Mouse (Mus musculus): ENCODE results near the gene Pcx. TPM values are rescaled to one million over a fixed set of nuclear protein-coding genes. Genes with fewer than 3 reads are reported as not detected.
A peak's percentile ranks its signal among the peaks of the same experiment; 100 is the strongest.
"Not testable (repeated sequence)": the region's sequence is repeated elsewhere in the genome, so short reads cannot be mapped to it uniquely, and the experiment has no call there.

Gene Pcx
- total RNA-seq, 2 experiments from 2014 or later: 3.9 to 11.0 TPM

GRCm38 (mm10) chr19:4571658-4572057, 61.4 kb downstream of the Pcx start:
- ATAC-seq (replicated peaks; ENCODE audit: low FRiP score, low TSS enrichment, poor library complexity, severe bottlenecking): no peak

- ATAC-seq (replicated peaks; ENCODE audit: low FRiP score, low TSS enrichment, poor library complexity, severe bottlenecking): no peak
Measured at GRCm38 (mm10) chr19:4572061-4572460, 61.8 kb downstream of the Pcx start.

- ATAC-seq (replicated peaks; ENCODE audit: low FRiP score, low TSS enrichment, poor library complexity, severe bottlenecking): no peak
Measured at GRCm38 (mm10) chr19:4572467-4572866, 62.2 kb downstream of the Pcx start.

GRCm38 (mm10) chr19:4573241-4573640, 63.0 kb downstream of the Pcx start:
- ATAC-seq (replicated peaks; ENCODE audit: low FRiP score, low TSS enrichment, poor library complexity, severe bottlenecking): no peak

GRCm38 (mm10) chr19:4578799-4579198, 68.5 kb downstream of the Pcx start:
- ATAC-seq (replicated peaks; ENCODE audit: low FRiP score, low TSS enrichment, poor library complexity, severe bottlenecking): no peak

GRCm38 (mm10) chr19:4579296-4579695, 69.0 kb downstream of the Pcx start:
- no peak for ATAC-seq (replicated peaks; ENCODE audit: low FRiP score, low TSS enrichment, poor library complexity, severe bottlenecking)

GRCm38 (mm10) chr19:4583856-4584255, 73.6 kb downstream of the Pcx start:
- no peak for ATAC-seq (replicated peaks; ENCODE audit: low FRiP score, low TSS enrichment, poor library complexity, severe bottlenecking)

GRCm38 (mm10) chr19:4586783-4587182, 76.5 kb downstream of the Pcx start:
- ATAC-seq (replicated peaks; ENCODE audit: low FRiP score, low TSS enrichment, poor library complexity, severe bottlenecking): not testable (repeated sequence)

GRCm38 (mm10) chr19:4587426-4587825, 77.2 kb downstream of the Pcx start:
- no peak for ATAC-seq (replicated peaks; ENCODE audit: low FRiP score, low TSS enrichment, poor library complexity, severe bottlenecking)

- ATAC-seq (replicated peaks; ENCODE audit: low FRiP score, low TSS enrichment, poor library complexity, severe bottlenecking): no peak
Measured at GRCm38 (mm10) chr19:4588430-4588829, 78.2 kb downstream of the Pcx start.

- no peak for ATAC-seq (replicated peaks; ENCODE audit: low FRiP score, low TSS enrichment, poor library complexity, severe bottlenecking)
Measured at GRCm38 (mm10) chr19:4589081-4589480, 78.8 kb downstream of the Pcx start.

- ATAC-seq (replicated peaks; ENCODE audit: low FRiP score, low TSS enrichment, poor library complexity, severe bottlenecking): no peak
Measured at GRCm38 (mm10) chr19:4590025-4590424, 79.8 kb downstream of the Pcx start.

GRCm38 (mm10) chr19:4593792-4594522, 83.7 kb downstream of the Pcx start:
- ATAC-seq (replicated peaks; ENCODE audit: low FRiP score, low TSS enrichment, poor library complexity, severe bottlenecking): no peak

GRCm38 (mm10) chr19:4596071-4596470, 85.8 kb downstream of the Pcx start:
- no peak for ATAC-seq (replicated peaks; ENCODE audit: low FRiP score, low TSS enrichment, poor library complexity, severe bottlenecking)

- no peak for ATAC-seq (replicated peaks; ENCODE audit: low FRiP score, low TSS enrichment, poor library complexity, severe bottlenecking)
Measured at GRCm38 (mm10) chr19:4602459-4602858, 92.2 kb downstream of the Pcx start.

- peak; percentile 86 for ATAC-seq (replicated peaks; ENCODE audit: low FRiP score, low TSS enrichment, poor library complexity, severe bottlenecking)
Measured at GRCm38 (mm10) chr19:4603801-4604723, 93.8 kb downstream of the Pcx start.

GRCm38 (mm10) chr19:4605654-4606053, 95.4 kb downstream of the Pcx start:
- no peak for ATAC-seq (replicated peaks; ENCODE audit: low FRiP score, low TSS enrichment, poor library complexity, severe bottlenecking)

- ATAC-seq (replicated peaks; ENCODE audit: low FRiP score, low TSS enrichment, poor library complexity, severe bottlenecking): no peak
Measured at GRCm38 (mm10) chr19:4607406-4607805, 97.1 kb downstream of the Pcx start.

GRCm38 (mm10) chr19:4608511-4608910, 98.2 kb downstream of the Pcx start:
- ATAC-seq (replicated peaks; ENCODE audit: low FRiP score, low TSS enrichment, poor library complexity, severe bottlenecking): no peak

GRCm38 (mm10) chr19:4610109-4610508, 99.8 kb downstream of the Pcx start:
- no peak for ATAC-seq (replicated peaks; ENCODE audit: low FRiP score, low TSS enrichment, poor library complexity, severe bottlenecking)

All from megakaryocyte-erythroid progenitor cell, adult 5-6 weeks (primary cell).